Mouse (Mus musculus) limb, embryonic 13.5 days (tissue): ENCODE results near the gene Tdp1. TPM values are rescaled to one million over a fixed set of nuclear protein-coding genes. Genes with fewer than 3 reads are reported as not detected.

Experiments used
- ATAC-seq: fragments of 200-750 bp; cut with Nextera tagmentation; 2 replicates; pipeline ENCODE4 v1.8.0; 2017; ENCODE audit warnings: low read depth, moderate number of reproducible peaks, moderate TSS enrichment; ENCODE audit not compliant: low FRiP score
- H3K27ac ChIP-seq: fragments of 300-500 bp; sonication (generic); 2 replicates; pipeline ENCODE4 v1.5.1; 2015; ENCODE audit warnings: inconsistent platforms, mild to moderate bottlenecking, moderate library complexity
- H3K27me3 ChIP-seq: fragments of 300-500 bp; sonication (generic); 2 replicates; pipeline ENCODE4 v1.6.1; 2015; ENCODE audit warnings: mild to moderate bottlenecking, inconsistent platforms
- H3K36me3 ChIP-seq: fragments of 300-500 bp; sonication (generic); 2 replicates; pipeline ENCODE4 v1.6.1; 2015; ENCODE audit warnings: inconsistent platforms, mild to moderate bottlenecking, moderate library complexity
- H3K4me1 ChIP-seq: fragments of 300-500 bp; sonication (generic); 2 replicates; pipeline ENCODE4 v1.6.1; 2015; ENCODE audit warnings: inconsistent platforms
- H3K4me2 ChIP-seq: fragments of 300-500 bp; sonication (generic); replicated peaks from 2 replicates; pipeline ENCODE4 v1.6.1; 2015; ENCODE audit warnings: inconsistent platforms, mild to moderate bottlenecking, moderate library complexity
- H3K4me3 ChIP-seq: fragments of 300-500 bp; sonication (generic); 2 replicates; pipeline ENCODE4 v1.5.1; 2015; ENCODE audit warnings: moderate library complexity, mild to moderate bottlenecking, inconsistent platforms
- H3K9ac ChIP-seq: fragments of 300-500 bp; sonication (generic); 2 replicates; pipeline ENCODE4 v1.6.1; 2015; ENCODE audit warnings: mild to moderate bottlenecking, inconsistent platforms
- H3K9me3 ChIP-seq: fragments of 300-500 bp; sonication (generic); 2 replicates; pipeline ENCODE4 v1.6.1; 2016; ENCODE audit warnings: inconsistent platforms
- WGBS: fragments of 180-500 bp; shearing (Covaris S2); methylation state at CpG from one replicate; pipeline ENCODE4 v1.1.7; 2015; 5-methylcytosine and 5-hydroxymethylcytosine counted together
- polyA plus RNA-seq: library from polyadenylated mRNA; unstranded; fragments of >200 nt; fragmentation: Nextera tagmentation; extraction: Ambion mirVana; gene quantifications from 2 replicates; pipeline ENCODE4 v1.2.1, GENCODE M21; 2015

The Tdp1 gene
- polyA plus RNA-seq, 1 experiment from 2014 or later = 62.9 TPM

- ATAC-seq = no peak
Observed at GRCm38 (mm10) chr12:99859391-99860100, 24.8 kb upstream of the Tdp1 start.

GRCm38 (mm10) chr12:99860981-99861380 is 23.3 kb upstream of the Tdp1 start:
- Histone ChIP-seq H3K27me3 (no peaks in the 10 kb centered on the region), H3K27ac (no peak overlapping the region), H3K4me2 (no peak overlapping the region), H3K4me1 (peaks cover 8% of the 10 kb centered on the region; the same call in 1 of the 2 replicates), H3K4me3 (no peak overlapping the region), H3K9me3 (no peaks in the 10 kb centered on the region), H3K36me3 (no peaks in the 10 kb centered on the region), H3K9ac (no peak overlapping the region)
- ATAC-seq = no peak
- WGBS = 73% methylated on average over 4 of the region's 4 CpGs

More at GRCm38 (mm10) chr12:99859391-99860100, 24.8 kb upstream of the Tdp1 start:
- no peak overlapping the region for H3K27ac ChIP-seq
- no peak overlapping the region for H3K4me2 ChIP-seq
- no peak overlapping the region for H3K9ac ChIP-seq
- 76% methylated on average over 3 of the region's 3 CpGs for WGBS
- no peaks in the 10 kb centered on the region for H3K27me3 ChIP-seq
- H3K4me3 ChIP-seq = no peak overlapping the region
- no peaks in the 10 kb centered on the region for H3K36me3 ChIP-seq
- H3K9me3 ChIP-seq = no peaks in the 10 kb centered on the region
- peaks cover 8% of the 10 kb centered on the region; the same call in 1 of the 2 replicates for H3K4me1 ChIP-seq

- H3K36me3 ChIP-seq = no peaks in the 10 kb centered on the region
- no peak overlapping the region for H3K4me2 ChIP-seq
- no peak overlapping the region for H3K27ac ChIP-seq
- H3K27me3 ChIP-seq = no peaks in the 10 kb centered on the region
- H3K4me1 ChIP-seq = no peaks in the 10 kb centered on the region
- no peaks in the 10 kb centered on the region for H3K9me3 ChIP-seq
- no peak overlapping the region for H3K9ac ChIP-seq
- H3K4me3 ChIP-seq = no peak overlapping the region
- no peak for ATAC-seq
Observed at GRCm38 (mm10) chr12:99864613-99865012, 19.7 kb upstream of the Tdp1 start.

- Histone ChIP-seq H3K27me3 (no peaks in the 10 kb centered on the region), H3K27ac (no peak overlapping the region), H3K9ac (no peak overlapping the region), H3K36me3 (no peaks in the 10 kb centered on the region), H3K4me2 (no peak overlapping the region), H3K4me3 (no peak overlapping the region), H3K9me3 (no peaks in the 10 kb centered on the region), H3K4me1 (no peaks in the 10 kb centered on the region)
- ATAC-seq = no peak
- WGBS = 81% methylated on average over 1 of the region's 1 CpGs
Observed at GRCm38 (mm10) chr12:99868821-99869220, 15.5 kb upstream of the Tdp1 start.

- ATAC-seq = no peak
- Histone ChIP-seq H3K27ac (no peak overlapping the region), H3K9me3 (no peaks in the 10 kb centered on the region), H3K36me3 (no peaks in the 10 kb centered on the region), H3K4me1 (no peaks in the 10 kb centered on the region), H3K4me3 (no peak overlapping the region), H3K4me2 (no peak overlapping the region), H3K27me3 (no peaks in the 10 kb centered on the region), H3K9ac (no peak overlapping the region)
- 61% methylated on average over 3 of the region's 3 CpGs for WGBS
Observed at GRCm38 (mm10) chr12:99873443-99873842, 10.9 kb upstream of the Tdp1 start.

- Histone ChIP-seq H3K4me2 (no peak overlapping the region), H3K9ac (no peak overlapping the region), H3K4me1 (no peaks in the 10 kb centered on the region), H3K36me3 (no peaks in the 10 kb centered on the region), H3K9me3 (no peaks in the 10 kb centered on the region), H3K27me3 (no peaks in the 10 kb centered on the region), H3K4me3 (no peak overlapping the region), H3K27ac (no peak overlapping the region)
- 82% methylated on average over 6 of the region's 6 CpGs for WGBS
- ATAC-seq = no peak
Observed at GRCm38 (mm10) chr12:99874609-99875008, 9.7 kb upstream of the Tdp1 start.

- peaks cover 27% of the 10 kb centered on the region for H3K4me1 ChIP-seq
- peaks cover 3% of the 10 kb centered on the region; the same call in 1 of the 2 replicates for H3K36me3 ChIP-seq
- peak overlapping the region; percentile 81 for H3K4me3 ChIP-seq
- WGBS = under 1% methylated on average over 38 of the region's 38 CpGs
- H3K27me3 ChIP-seq = no peaks in the 10 kb centered on the region
- H3K9ac ChIP-seq = peak overlapping the region; percentile 68
- H3K4me2 ChIP-seq = peak overlapping the region; percentile 94
- no peak overlapping the region for H3K27ac ChIP-seq
- ATAC-seq = peak; percentile 96
- H3K9me3 ChIP-seq = no peaks in the 10 kb centered on the region
Observed at GRCm38 (mm10) chr12:99883000-99883712, 1.2 kb upstream of the Tdp1 start.

GRCm38 (mm10) chr12:99883713-99884105 is 608 bp upstream of the Tdp1 start:
- Histone ChIP-seq H3K27ac (peak overlapping the region; percentile 82), H3K27me3 (no peaks in the 10 kb centered on the region), H3K36me3 (peaks cover 4% of the 10 kb centered on the region; the same call in 1 of the 2 replicates), H3K4me1 (peaks cover 27% of the 10 kb centered on the region), H3K4me3 (peak overlapping the region; percentile 81), H3K9me3 (no peaks in the 10 kb centered on the region), H3K4me2 (peak overlapping the region; percentile 94), H3K9ac (peak overlapping the region; percentile 68)
- WGBS = under 1% methylated on average over 11 of the region's 11 CpGs
- peak; percentile 7; the same call in 1 of the 2 replicates for ATAC-seq

GRCm38 (mm10) chr12:99885282-99885901 is 1.1 kb downstream of the Tdp1 start:
- Histone ChIP-seq H3K4me1 (peaks cover 27% of the 10 kb centered on the region), H3K4me2 (peak overlapping the region; percentile 94), H3K9me3 (no peaks in the 10 kb centered on the region), H3K4me3 (peak overlapping the region; percentile 81), H3K27me3 (no peaks in the 10 kb centered on the region), H3K9ac (peak overlapping the region; percentile 92), H3K27ac (0 out of 2 replicates have a peak overlapping the region, but pooled peaks have one; percentile 83), H3K36me3 (peaks cover 4% of the 10 kb centered on the region; the same call in 1 of the 2 replicates)
- 49% methylated on average over 8 of the region's 8 CpGs for WGBS
- no peak for ATAC-seq

- no peak overlapping the region for H3K27ac ChIP-seq
- WGBS = 90% methylated on average over 4 of the region's 4 CpGs
- H3K27me3 ChIP-seq = no peaks in the 10 kb centered on the region
- no peak overlapping the region for H3K9ac ChIP-seq
- no peaks in the 10 kb centered on the region for H3K9me3 ChIP-seq
- H3K4me1 ChIP-seq = no peaks in the 10 kb centered on the region
- peaks cover 74% of the 10 kb centered on the region for H3K36me3 ChIP-seq
- no peak overlapping the region for H3K4me2 ChIP-seq
- no peak for ATAC-seq
- no peak overlapping the region for H3K4me3 ChIP-seq
Observed at GRCm38 (mm10) chr12:99897846-99898245, 13.5 kb downstream of the Tdp1 start.

GRCm38 (mm10) chr12:99898248-99898870 is 14.0 kb downstream of the Tdp1 start:
- no peaks in the 10 kb centered on the region for H3K27me3 ChIP-seq
- peaks cover 74% of the 10 kb centered on the region for H3K36me3 ChIP-seq
- H3K4me1 ChIP-seq = no peaks in the 10 kb centered on the region
- 89% methylated on average over 16 of the region's 16 CpGs for WGBS
- no peaks in the 10 kb centered on the region for H3K9me3 ChIP-seq
- no peak overlapping the region for H3K27ac ChIP-seq
- no peak for ATAC-seq
- H3K9ac ChIP-seq = no peak overlapping the region
- no peak overlapping the region for H3K4me3 ChIP-seq
- H3K4me2 ChIP-seq = no peak overlapping the region

- 73% methylated on average over 1 of the region's 3 CpGs for WGBS
- H3K9ac ChIP-seq = no peak overlapping the region
- no peaks in the 10 kb centered on the region for H3K27me3 ChIP-seq
- no peak overlapping the region for H3K4me2 ChIP-seq
- H3K4me1 ChIP-seq = no peaks in the 10 kb centered on the region
- peaks cover 75% of the 10 kb centered on the region for H3K36me3 ChIP-seq
- no peak overlapping the region for H3K4me3 ChIP-seq
- H3K27ac ChIP-seq = no peak overlapping the region
- no peaks in the 10 kb centered on the region for H3K9me3 ChIP-seq
- ATAC-seq = no peak
Observed at GRCm38 (mm10) chr12:99899991-99900390, 15.7 kb downstream of the Tdp1 start.
